Mouse (Mus musculus): Measurements from ENCODE around the gene Gm34653. TPM values are rescaled to one million over a fixed set of nuclear protein-coding genes. Genes with fewer than 3 reads are reported as not detected.
"Not testable (repeated sequence)": the region's sequence is repeated elsewhere in the genome, so short reads cannot be mapped to it uniquely, and the experiment has no call there.

Gene Gm34653
- polyA plus RNA-seq (2015; fragmentation: Nextera tagmentation; extraction: Ambion mirVana), result not detected in 2 replicates

GRCm38 (mm10) chr2:34832766-34833457, at the start of gene Gm34653:
Gene Gm34653 (plus strand): TSS chr2:34833007.
- not testable (repeated sequence) for H3K9me3 ChIP-seq (replicated peaks; ENCODE audit: control insufficient read depth, low read length); H3K4me3 ChIP-seq (ENCODE audit: low read depth, low read length); H3K36me3 ChIP-seq (ENCODE audit: control insufficient read depth, insufficient read depth); H3K27me3 ChIP-seq (ENCODE audit: control insufficient read depth, insufficient read depth, low read depth, low read length); H3K4me2 ChIP-seq (ENCODE audit: low read depth, low read length); H3K9ac ChIP-seq (ENCODE audit: low read depth, low read length); H3K27ac ChIP-seq (ENCODE audit: low read length); H3K4me1 ChIP-seq (ENCODE audit: control insufficient read depth, low read depth, low read length); ATAC-seq (ENCODE audit: low read depth)
- WGBS (ENCODE audit: insufficient replicate concordance), result 46% methylated on average over 11 of the region's 11 CpGs

GRCm38 (mm10) chr2:34783064-34784020, 49.5 kb upstream of the Gm34653 start:
- WGBS (ENCODE audit: insufficient replicate concordance), result 33% methylated on average over 14 of the region's 14 CpGs
- H3K9ac ChIP-seq (ENCODE audit: low read depth, low read length), result peak overlapping the region; percentile 55
- peak overlapping the region; percentile 32 for H3K4me3 ChIP-seq (ENCODE audit: low read depth, low read length)
- peak overlapping the region; percentile 98 for H3K27ac ChIP-seq (ENCODE audit: low read length)
- peaks cover 24% of the 10 kb centered on the region for H3K4me1 ChIP-seq (ENCODE audit: control insufficient read depth, low read depth, low read length)
- H3K9me3 ChIP-seq (replicated peaks; ENCODE audit: control insufficient read depth, low read length), result no peaks in the 10 kb centered on the region
- no peaks in the 10 kb centered on the region for H3K27me3 ChIP-seq (ENCODE audit: control insufficient read depth, insufficient read depth, low read depth, low read length)
- peak overlapping the region; percentile 62 for H3K4me2 ChIP-seq (ENCODE audit: low read depth, low read length)
- peaks cover 22% of the 10 kb centered on the region for H3K36me3 ChIP-seq (ENCODE audit: control insufficient read depth, insufficient read depth)
- ATAC-seq (ENCODE audit: low read depth), result peak; percentile 99

- Histone ChIP-seq H3K4me1 (ENCODE audit: control insufficient read depth, low read depth, low read length) (peaks cover 24% of the 10 kb centered on the region), H3K36me3 (ENCODE audit: control insufficient read depth, insufficient read depth) (peaks cover 16% of the 10 kb centered on the region), H3K27ac (ENCODE audit: low read length) (peak overlapping the region; percentile 98), H3K4me3 (ENCODE audit: low read depth, low read length) (no peak overlapping the region), H3K9ac (ENCODE audit: low read depth, low read length) (no peak overlapping the region), H3K9me3 (replicated peaks; ENCODE audit: control insufficient read depth, low read length) (no peaks in the 10 kb centered on the region), H3K27me3 (ENCODE audit: control insufficient read depth, insufficient read depth, low read depth, low read length) (no peaks in the 10 kb centered on the region), H3K4me2 (ENCODE audit: low read depth, low read length) (no peak overlapping the region)
- 60% methylated on average over 2 of the region's 2 CpGs for WGBS (ENCODE audit: insufficient replicate concordance)
- no peak for ATAC-seq (ENCODE audit: low read depth)
Observed at GRCm38 (mm10) chr2:34784085-34784484, 48.7 kb upstream of the Gm34653 start.

- no peaks in the 10 kb centered on the region for H3K4me1 ChIP-seq (ENCODE audit: control insufficient read depth, low read depth, low read length)
- 64% methylated on average over 8 of the region's 8 CpGs for WGBS (ENCODE audit: insufficient replicate concordance)
- H3K27ac ChIP-seq (ENCODE audit: low read length), result peak overlapping the region; percentile 4; the same call in 1 of the 2 replicates
- H3K4me3 ChIP-seq (ENCODE audit: low read depth, low read length), result peak overlapping the region; percentile 14
- H3K36me3 ChIP-seq (ENCODE audit: control insufficient read depth, insufficient read depth), result peaks cover 7% of the 10 kb centered on the region
- H3K9ac ChIP-seq (ENCODE audit: low read depth, low read length), result no peak overlapping the region
- H3K4me2 ChIP-seq (ENCODE audit: low read depth, low read length), result peak overlapping the region; percentile 25
- no peaks in the 10 kb centered on the region for H3K9me3 ChIP-seq (replicated peaks; ENCODE audit: control insufficient read depth, low read length)
- H3K27me3 ChIP-seq (ENCODE audit: control insufficient read depth, insufficient read depth, low read depth, low read length), result no peaks in the 10 kb centered on the region
- no peak for ATAC-seq (ENCODE audit: low read depth)
Observed at GRCm38 (mm10) chr2:34790282-34790681, 42.5 kb upstream of the Gm34653 start.

GRCm38 (mm10) chr2:34792543-34792942, 40.3 kb upstream of the Gm34653 start:
- H3K27me3 ChIP-seq (ENCODE audit: control insufficient read depth, insufficient read depth, low read depth, low read length); H3K9ac ChIP-seq (ENCODE audit: low read depth, low read length); H3K4me1 ChIP-seq (ENCODE audit: control insufficient read depth, low read depth, low read length); H3K4me2 ChIP-seq (ENCODE audit: low read depth, low read length); ATAC-seq (ENCODE audit: low read depth); H3K9me3 ChIP-seq (replicated peaks; ENCODE audit: control insufficient read depth, low read length); H3K36me3 ChIP-seq (ENCODE audit: control insufficient read depth, insufficient read depth); H3K27ac ChIP-seq (ENCODE audit: low read length); H3K4me3 ChIP-seq (ENCODE audit: low read depth, low read length): not testable (repeated sequence)
- 75% methylated on average over 2 of the region's 2 CpGs for WGBS (ENCODE audit: insufficient replicate concordance)

- peaks cover 7% of the 10 kb centered on the region for H3K36me3 ChIP-seq (ENCODE audit: control insufficient read depth, insufficient read depth)
- WGBS (ENCODE audit: insufficient replicate concordance), result 85% methylated on average over 2 of the region's 2 CpGs
- no peak for ATAC-seq (ENCODE audit: low read depth)
Observed at GRCm38 (mm10) chr2:34794511-34794910, 38.3 kb upstream of the Gm34653 start.

GRCm38 (mm10) chr2:34795426-34795825, 37.4 kb upstream of the Gm34653 start:
- Histone ChIP-seq H3K9ac (ENCODE audit: low read depth, low read length) (no peak overlapping the region), H3K9me3 (replicated peaks; ENCODE audit: control insufficient read depth, low read length) (no peaks in the 10 kb centered on the region), H3K36me3 (ENCODE audit: control insufficient read depth, insufficient read depth) (peaks cover 7% of the 10 kb centered on the region), H3K4me1 (ENCODE audit: control insufficient read depth, low read depth, low read length) (peaks cover 14% of the 10 kb centered on the region), H3K27me3 (ENCODE audit: control insufficient read depth, insufficient read depth, low read depth, low read length) (no peaks in the 10 kb centered on the region), H3K4me2 (ENCODE audit: low read depth, low read length) (no peak overlapping the region), H3K27ac (ENCODE audit: low read length) (no peak overlapping the region), H3K4me3 (ENCODE audit: low read depth, low read length) (no peak overlapping the region)
- ATAC-seq (ENCODE audit: low read depth), result no peak
- 75% methylated on average over 7 of the region's 7 CpGs for WGBS (ENCODE audit: insufficient replicate concordance)

More at GRCm38 (mm10) chr2:34794511-34794910, 38.3 kb upstream of the Gm34653 start:
- Histone ChIP-seq H3K4me3 (ENCODE audit: low read depth, low read length) (no peak overlapping the region), H3K4me2 (ENCODE audit: low read depth, low read length) (no peak overlapping the region), H3K27ac (ENCODE audit: low read length) (no peak overlapping the region), H3K9ac (ENCODE audit: low read depth, low read length) (no peak overlapping the region), H3K9me3 (replicated peaks; ENCODE audit: control insufficient read depth, low read length) (no peaks in the 10 kb centered on the region), H3K27me3 (ENCODE audit: control insufficient read depth, insufficient read depth, low read depth, low read length) (no peaks in the 10 kb centered on the region), H3K4me1 (ENCODE audit: control insufficient read depth, low read depth, low read length) (peaks cover 8% of the 10 kb centered on the region)

GRCm38 (mm10) chr2:34799357-34800256, 33.2 kb upstream of the Gm34653 start, which contains the start of gene Rabepk:
Gene Rabepk (minus strand): TSS chr2:34799912.
- peak within 1 kb of the TSS; percentile 78 for H3K4me2 ChIP-seq (ENCODE audit: low read depth, low read length)
- ATAC-seq (ENCODE audit: low read depth), result peak; percentile 75
- peaks cover 27% of the 10 kb centered on the region for H3K4me1 ChIP-seq (ENCODE audit: control insufficient read depth, low read depth, low read length)
- H3K4me3 ChIP-seq (ENCODE audit: low read depth, low read length), result peak within 1 kb of the TSS; percentile 82
- WGBS (ENCODE audit: insufficient replicate concordance), result 1% methylated on average over 44 of the region's 44 CpGs
- H3K27me3 ChIP-seq (ENCODE audit: control insufficient read depth, insufficient read depth, low read depth, low read length), result no peaks in the 10 kb centered on the region
- peaks cover 5% of the 10 kb centered on the region for H3K36me3 ChIP-seq (ENCODE audit: control insufficient read depth, insufficient read depth)
- H3K27ac ChIP-seq (ENCODE audit: low read length), result peak within 1 kb of the TSS; percentile 89
- peak within 1 kb of the TSS; percentile 83 for H3K9ac ChIP-seq (ENCODE audit: low read depth, low read length)
- no peaks in the 10 kb centered on the region for H3K9me3 ChIP-seq (replicated peaks; ENCODE audit: control insufficient read depth, low read length)
